Mouse (Mus musculus) heart, postnatal 0 days (tissue): ENCODE results near the gene Hist1h3d.
A peak's percentile ranks its signal among the peaks of the same experiment; 100 is the strongest.
"Not testable (repeated sequence)": the region's sequence is repeated elsewhere in the genome, so short reads cannot be mapped to it uniquely, and the experiment has no call there.

Experiments used
- CTCF ChIP-seq: IDR thresholded peaks from 2 replicates; pipeline ENCODE4 v1.5.1; 2016; ENCODE audit warnings: antibody characterized with exemption, control low read depth, low read depth
- EP300 ChIP-seq: IDR thresholded peaks from 2 replicates; pipeline ENCODE4 v1.6.1; 2016; ENCODE audit warnings: antibody characterized with exemption, low read depth

- 0 out of 2 replicates have a peak, but pooled peaks have one; percentile 43 for TF ChIP-seq EP300
- TF ChIP-seq CTCF: not testable (repeated sequence)
Measured at GRCm38 (mm10) chr13:23585442-23586098, 10.0 kb downstream of the Hist1h3d start.
